Mouse (Mus musculus) cerebellum, postnatal 14 days (tissue): ENCODE results near the gene Gm28042.

ENCODE experiments used
- DNase-seq, 2 experiments: peaks; one replicate each; pipeline ENCODE4 v3.0.0; 2021; ENCODE audit warnings: mixed read lengths in 2 of 2

Gm28042 gene

DNA sequence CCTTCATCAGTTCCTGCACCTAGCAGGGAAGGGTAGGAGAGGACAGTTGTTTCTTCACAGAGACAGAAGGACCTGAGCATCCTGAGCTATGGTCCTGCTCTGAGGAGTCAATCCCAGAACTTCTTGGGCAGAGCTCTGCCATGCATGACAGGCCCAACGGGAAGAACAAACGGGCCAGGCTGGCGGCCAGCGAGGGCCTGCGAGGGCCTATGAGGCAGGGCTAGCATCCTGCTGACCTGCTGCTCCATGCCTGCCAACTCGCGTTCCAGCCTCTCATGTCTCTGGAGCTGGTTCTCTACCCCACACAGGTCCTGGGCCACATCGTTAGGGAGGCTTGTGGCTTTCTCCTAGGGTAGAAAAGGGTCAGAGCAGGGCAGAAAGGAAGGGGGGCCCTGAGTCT, 35.0 kb downstream of the Gm28042 start:
- DNase-seq: peak; percentile 45 to 49

- no peak for DNase-seq
Observed at GRCm38 (mm10) chr2:120064639-120065038, 37.3 kb downstream of the Gm28042 start.

DNA sequence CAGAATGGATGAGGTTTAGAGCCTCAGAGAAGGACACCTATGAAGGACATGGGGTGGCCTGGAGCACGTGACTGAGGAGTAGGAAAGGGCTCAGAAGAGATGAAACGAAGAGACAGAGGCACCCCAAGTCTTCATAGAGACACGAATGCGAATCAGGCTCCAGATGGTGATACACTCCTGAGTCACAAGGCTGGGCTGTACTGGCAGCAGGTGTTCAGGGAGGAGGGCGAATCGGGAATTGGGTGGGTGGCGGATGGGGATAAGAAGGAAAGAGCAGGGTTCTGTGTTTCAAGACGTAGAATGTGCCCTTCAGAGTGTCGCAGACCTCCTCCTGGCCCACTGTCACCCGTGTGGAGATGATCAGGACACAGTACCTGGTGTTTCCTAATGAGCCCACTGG, 38.0 kb downstream of the Gm28042 start:
- no peak for DNase-seq

DNA sequence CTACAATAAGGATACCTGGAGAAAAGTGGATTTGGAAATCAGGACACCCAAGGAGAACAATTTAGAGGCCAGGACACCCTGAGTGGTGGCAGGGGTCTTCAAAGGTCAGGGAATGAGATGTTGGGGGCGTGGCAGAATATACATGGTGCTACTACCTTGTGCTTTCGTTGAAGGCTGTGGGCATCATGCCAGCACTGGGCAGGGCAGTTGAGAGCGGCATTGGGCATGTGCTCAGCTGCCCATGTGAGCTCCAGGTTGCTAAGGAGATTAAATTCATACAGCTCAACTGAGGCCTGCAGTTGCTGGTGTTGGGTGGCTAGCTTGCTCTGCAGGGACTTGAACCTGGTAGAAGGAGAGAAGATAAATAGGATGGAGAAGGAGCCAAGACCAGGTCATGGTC, 38.9 kb downstream of the Gm28042 start:
- no peak for DNase-seq

GRCm38 (mm10) chr2:120068555-120069465, 41.5 kb downstream of the Gm28042 start:
- peak; percentile 57 to 67 for DNase-seq

DNA sequence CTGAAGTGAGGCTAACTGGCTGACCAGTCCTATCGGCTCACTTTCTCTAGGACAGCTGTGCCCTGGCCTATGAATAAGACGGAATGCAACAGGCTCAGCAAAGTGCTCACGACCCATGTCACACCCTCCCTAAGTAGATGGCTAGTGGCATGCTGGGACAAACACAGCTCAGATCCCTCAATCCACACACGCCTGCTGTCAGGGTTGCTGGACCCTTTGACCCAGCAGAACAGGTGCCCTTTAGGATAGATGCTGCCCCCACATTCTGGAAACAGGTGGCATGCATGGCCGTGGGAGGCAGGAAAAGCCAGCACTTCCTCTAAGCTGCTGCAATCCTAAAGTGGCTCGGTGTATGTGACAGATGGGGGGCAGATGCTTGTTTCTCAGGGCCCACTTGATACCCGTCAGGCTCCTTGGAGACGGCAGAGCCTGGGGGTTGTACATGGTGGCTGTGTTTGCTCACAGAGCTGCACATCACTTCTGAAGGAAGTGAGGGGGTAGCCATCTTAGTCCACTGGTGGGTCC, 42.2 kb downstream of the Gm28042 start:
- no peak for DNase-seq

GRCm38 (mm10) chr2:120074096-120074495, 46.8 kb downstream of the Gm28042 start:
- peak; percentile 35 to 58 for DNase-seq

DNA sequence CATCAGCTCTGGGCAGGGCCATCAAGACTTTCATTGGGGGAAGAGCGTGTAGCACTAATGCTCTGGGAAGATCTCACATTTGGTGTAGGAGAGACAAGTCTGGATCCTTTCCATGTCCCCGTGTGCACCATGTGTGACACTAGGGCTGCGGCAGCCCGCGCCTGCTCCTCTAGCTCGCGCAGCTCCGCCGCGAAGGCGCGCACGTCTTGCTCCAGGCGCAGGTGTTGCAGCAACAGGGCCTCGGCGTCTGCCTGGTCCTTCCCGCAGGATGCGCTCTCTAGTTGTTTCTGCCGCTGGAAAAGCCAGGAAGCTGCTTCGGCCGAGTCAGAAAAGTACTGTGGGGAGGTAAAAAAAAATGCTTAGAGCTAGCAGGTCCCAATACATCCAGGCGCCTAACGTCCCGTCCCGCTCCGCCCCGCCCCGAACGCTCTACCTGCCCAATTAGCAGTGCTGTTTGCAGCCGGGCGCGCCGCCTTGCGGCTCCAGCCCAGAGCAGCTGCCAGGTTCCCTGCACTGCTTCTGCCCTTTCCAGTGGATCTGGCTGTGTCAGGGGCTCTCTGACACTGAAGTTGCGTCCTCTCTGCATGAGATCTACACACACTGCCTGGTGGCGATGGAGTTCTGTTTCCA, 48.9 kb downstream of the Gm28042 start:
- DNase-seq: peak; percentile 65 to 72

- no peak for DNase-seq
Observed at GRCm38 (mm10) chr2:120082416-120082815, 55.1 kb downstream of the Gm28042 start.

DNA sequence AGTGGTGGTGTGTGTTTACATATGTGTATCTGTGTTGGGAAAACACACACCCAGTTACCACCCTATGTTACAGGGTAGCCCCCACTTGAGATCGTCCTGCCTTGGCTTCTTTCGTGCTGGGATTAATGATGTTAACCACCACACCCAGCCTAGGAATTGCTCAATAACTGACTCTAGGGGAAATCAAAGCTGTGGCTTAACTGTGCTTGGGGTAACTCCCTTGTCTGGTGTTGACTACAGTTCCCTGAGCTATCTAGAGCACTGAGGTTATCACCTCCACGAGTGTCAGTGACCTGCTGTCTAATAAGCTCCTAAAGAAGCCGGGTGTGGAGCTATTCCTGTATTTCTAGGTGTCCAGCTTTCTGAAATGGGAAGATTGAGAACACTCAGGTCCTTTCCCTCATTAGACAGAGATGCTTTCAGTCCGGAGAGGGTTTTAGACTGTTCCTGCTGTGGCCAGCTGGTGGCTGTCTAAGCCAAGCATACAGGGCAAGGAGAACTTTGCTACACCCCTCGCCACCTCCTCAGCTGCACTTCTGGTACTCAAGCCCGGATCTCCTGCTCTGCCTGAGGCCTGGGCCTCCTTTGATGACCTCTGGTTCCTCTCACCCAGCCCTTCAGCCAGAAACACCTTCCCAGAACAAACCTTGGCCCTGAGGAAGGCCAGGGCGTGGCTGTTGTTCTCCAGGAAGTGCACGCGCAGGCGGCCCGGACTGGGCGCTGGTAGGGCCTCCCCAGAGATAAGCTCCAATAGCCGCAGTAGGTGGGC, 57.5 kb downstream of the Gm28042 start:
- no peak for DNase-seq

DNA sequence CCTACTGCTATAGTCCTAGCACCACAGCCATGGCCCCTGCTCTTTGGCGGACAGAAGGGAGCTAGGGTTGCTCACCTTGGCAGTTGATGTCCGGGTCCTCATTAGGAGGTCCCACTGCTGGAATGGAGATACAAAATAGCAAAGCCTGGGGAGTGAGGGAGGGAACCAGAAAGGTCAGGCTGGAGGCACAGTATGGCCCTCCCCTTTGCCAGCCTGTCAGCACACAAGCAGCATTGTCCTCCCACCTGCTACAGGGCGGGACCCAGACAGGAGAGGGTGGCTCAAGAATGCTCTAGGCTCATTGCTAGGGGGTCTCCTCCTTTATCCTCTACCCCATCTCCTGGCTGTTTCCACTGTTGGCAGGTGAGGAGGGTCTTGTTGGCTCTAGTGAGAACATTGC, 58.7 kb downstream of the Gm28042 start:
- DNase-seq: no peak

DNA sequence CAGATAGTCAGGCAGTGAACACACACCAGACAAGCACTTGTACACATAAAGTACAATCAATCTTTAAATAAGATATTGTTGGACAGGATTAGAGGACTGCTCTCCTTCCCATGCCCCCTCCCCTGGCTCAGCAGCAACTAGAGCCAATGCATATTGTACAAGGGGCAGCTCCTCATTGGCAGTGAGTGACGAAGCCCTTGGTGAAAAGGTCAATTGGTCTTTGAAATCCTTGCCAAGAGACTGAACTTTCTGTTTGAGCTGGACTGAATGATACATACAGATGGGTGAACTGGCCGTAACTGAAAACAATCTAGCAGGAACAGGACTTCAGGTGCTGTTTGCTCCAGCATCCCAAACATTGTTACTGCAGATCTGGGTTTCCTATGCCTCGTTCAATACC, 60.1 kb downstream of the Gm28042 start:
- no peak for DNase-seq

- no peak for DNase-seq
Observed at GRCm38 (mm10) chr2:120087897-120088296, 60.6 kb downstream of the Gm28042 start.

DNA sequence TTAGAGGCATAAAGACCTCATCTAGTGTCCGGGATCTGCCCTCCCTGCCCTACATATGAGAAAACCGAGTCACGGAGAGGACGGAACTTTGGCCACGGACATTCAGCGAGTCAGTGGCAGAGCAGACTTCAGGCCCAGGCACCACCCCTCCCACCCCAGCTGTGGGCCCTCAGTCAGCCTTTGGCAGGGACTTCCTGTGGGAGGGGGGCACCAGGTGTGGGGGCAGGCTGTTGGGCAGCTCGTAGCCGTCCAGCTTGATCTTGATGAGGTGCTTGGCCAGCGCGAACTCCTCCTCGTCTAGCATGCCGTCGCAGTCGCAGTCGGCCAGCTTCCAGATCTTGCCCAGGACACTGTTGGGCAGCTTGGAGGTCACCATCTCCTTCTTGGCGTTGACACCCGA, 63.7 kb downstream of the Gm28042 start:
- no peak for DNase-seq
